Mouse (Mus musculus) embryonic fibroblast, embryonic 13.5 days (primary cell): ENCODE results near the gene Dnmt3a.

Experiments used
- CTCF ChIP-seq: IDR thresholded peaks from 2 replicates; pipeline ENCODE4 v1.5.1; 2011; ENCODE audit warnings: mild to moderate bottlenecking, control low read depth, low read length, moderate library complexity, borderline replicate concordance; ENCODE audit not compliant: insufficient read depth
- POLR2A ChIP-seq: IDR thresholded peaks from 2 replicates; pipeline ENCODE4 v1.6.1; 2011; ENCODE audit warnings: low read depth, mild to moderate bottlenecking, control low read depth, low read length, moderate library complexity

DNA sequence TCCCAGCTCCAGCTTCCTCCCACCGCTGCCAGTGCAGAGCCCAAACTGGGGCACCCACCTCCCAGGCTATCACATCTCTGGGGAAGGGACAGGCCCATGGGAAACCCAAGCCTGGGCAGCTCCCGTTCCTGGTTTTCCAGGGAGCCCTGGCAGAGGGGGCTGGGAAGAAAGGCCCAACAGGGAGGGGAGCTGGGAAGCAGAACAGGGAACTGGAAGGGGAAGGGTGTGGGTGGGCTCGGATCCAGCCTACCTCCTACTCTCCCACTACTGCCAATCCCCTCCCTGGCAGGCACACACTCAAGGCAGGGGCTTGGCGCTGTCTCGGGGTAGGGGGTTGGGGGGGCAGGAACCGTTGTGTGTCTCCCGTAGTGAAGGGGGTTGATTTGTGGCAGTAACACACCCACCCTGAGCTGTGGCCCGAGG, 28.1 kb downstream of the Dnmt3a start:
- TF ChIP-seq CTCF (no peak), POLR2A (no peak)
